Mouse (Mus musculus): ENCODE data around the gene Gm49380. TPM values are rescaled to one million over a fixed set of nuclear protein-coding genes. Genes with fewer than 3 reads are reported as not detected.
A peak's percentile ranks its signal among the peaks of the same experiment; 100 is the strongest.

The Gm49380 gene
- polyA plus RNA-seq, 1 experiment from 2014 or later: 0.21 TPM

DNA sequence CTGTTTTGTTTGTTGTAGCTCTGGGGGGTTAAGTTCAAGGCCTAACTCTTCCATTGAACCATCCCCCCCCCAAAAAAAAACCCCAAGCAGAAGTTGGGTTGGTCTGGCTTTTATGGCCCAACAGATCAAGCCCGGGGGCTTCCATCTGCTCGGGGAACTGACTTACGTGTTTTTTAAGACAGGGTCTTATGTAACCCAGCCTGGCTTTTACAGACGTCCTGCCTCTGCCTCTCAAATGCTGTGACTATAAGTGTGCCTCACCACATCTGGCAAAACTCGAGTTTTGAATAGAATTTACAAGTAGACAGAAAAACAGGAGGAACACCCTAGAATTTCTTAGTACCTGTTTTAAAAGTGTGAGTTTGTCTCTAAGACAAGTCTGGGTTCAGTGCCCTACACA, 31.7 kb downstream of the Gm49380 start:
- Histone ChIP-seq H3K9me3 (replicated peaks; ENCODE audit: control insufficient read depth, low read length) (no peaks in the 10 kb centered on the region), H3K27ac (ENCODE audit: low read length) (no peak overlapping the region), H3K4me3 (replicated peaks; ENCODE audit: low read length) (no peak overlapping the region), H3K4me1 (ENCODE audit: control insufficient read depth, insufficient read depth, low read length) (peaks cover 46% of the 10 kb centered on the region), H3K4me2 (ENCODE audit: low read depth, low read length) (no peak overlapping the region), H3K36me3 (ENCODE audit: control insufficient read depth, insufficient read depth, low read length) (no peaks in the 10 kb centered on the region), H3K9ac (ENCODE audit: low read length) (no peak overlapping the region), H3K27me3 (ENCODE audit: control insufficient read depth, insufficient read depth, low read length) (no peaks in the 10 kb centered on the region)
- 65% methylated on average over 5 of the region's 5 CpGs for WGBS
- ATAC-seq (ENCODE audit: insufficient read depth, low FRiP score): no peak

- no peaks in the 10 kb centered on the region for H3K27me3 ChIP-seq (ENCODE audit: control insufficient read depth, insufficient read depth, low read length)
- no peak overlapping the region for H3K9ac ChIP-seq (ENCODE audit: low read length)
- H3K9me3 ChIP-seq (replicated peaks; ENCODE audit: control insufficient read depth, low read length): no peaks in the 10 kb centered on the region
- H3K4me2 ChIP-seq (ENCODE audit: low read depth, low read length): no peak overlapping the region
- no peak overlapping the region for H3K4me3 ChIP-seq (replicated peaks; ENCODE audit: low read length)
- WGBS: 58% methylated on average over 5 of the region's 5 CpGs
- H3K36me3 ChIP-seq (ENCODE audit: control insufficient read depth, insufficient read depth, low read length): no peaks in the 10 kb centered on the region
- ATAC-seq (ENCODE audit: insufficient read depth, low FRiP score): no peak
- no peak overlapping the region for H3K27ac ChIP-seq (ENCODE audit: low read length)
- H3K4me1 ChIP-seq (ENCODE audit: control insufficient read depth, insufficient read depth, low read length): peaks cover 44% of the 10 kb centered on the region
Observed at GRCm38 (mm10) chr9:44080953-44081352, 32.3 kb downstream of the Gm49380 start.

GRCm38 (mm10) chr9:44079997-44080780, 33.1 kb downstream of the Gm49380 start:
- H3K9me3 ChIP-seq (replicated peaks; ENCODE audit: control insufficient read depth, low read length): no peaks in the 10 kb centered on the region
- no peak overlapping the region for H3K4me3 ChIP-seq (replicated peaks; ENCODE audit: low read length)
- ATAC-seq (ENCODE audit: insufficient read depth, low FRiP score): no peak
- no peaks in the 10 kb centered on the region for H3K36me3 ChIP-seq (ENCODE audit: control insufficient read depth, insufficient read depth, low read length)
- peaks cover 39% of the 10 kb centered on the region for H3K4me1 ChIP-seq (ENCODE audit: control insufficient read depth, insufficient read depth, low read length)
- no peak overlapping the region for H3K4me2 ChIP-seq (ENCODE audit: low read depth, low read length)
- H3K9ac ChIP-seq (ENCODE audit: low read length): no peak overlapping the region
- H3K27me3 ChIP-seq (ENCODE audit: control insufficient read depth, insufficient read depth, low read length): no peaks in the 10 kb centered on the region
- 0 out of 2 replicates have a peak overlapping the region, but pooled peaks have one; percentile 6 for H3K27ac ChIP-seq (ENCODE audit: low read length)
- 58% methylated on average over 10 of the region's 10 CpGs for WGBS

DNA sequence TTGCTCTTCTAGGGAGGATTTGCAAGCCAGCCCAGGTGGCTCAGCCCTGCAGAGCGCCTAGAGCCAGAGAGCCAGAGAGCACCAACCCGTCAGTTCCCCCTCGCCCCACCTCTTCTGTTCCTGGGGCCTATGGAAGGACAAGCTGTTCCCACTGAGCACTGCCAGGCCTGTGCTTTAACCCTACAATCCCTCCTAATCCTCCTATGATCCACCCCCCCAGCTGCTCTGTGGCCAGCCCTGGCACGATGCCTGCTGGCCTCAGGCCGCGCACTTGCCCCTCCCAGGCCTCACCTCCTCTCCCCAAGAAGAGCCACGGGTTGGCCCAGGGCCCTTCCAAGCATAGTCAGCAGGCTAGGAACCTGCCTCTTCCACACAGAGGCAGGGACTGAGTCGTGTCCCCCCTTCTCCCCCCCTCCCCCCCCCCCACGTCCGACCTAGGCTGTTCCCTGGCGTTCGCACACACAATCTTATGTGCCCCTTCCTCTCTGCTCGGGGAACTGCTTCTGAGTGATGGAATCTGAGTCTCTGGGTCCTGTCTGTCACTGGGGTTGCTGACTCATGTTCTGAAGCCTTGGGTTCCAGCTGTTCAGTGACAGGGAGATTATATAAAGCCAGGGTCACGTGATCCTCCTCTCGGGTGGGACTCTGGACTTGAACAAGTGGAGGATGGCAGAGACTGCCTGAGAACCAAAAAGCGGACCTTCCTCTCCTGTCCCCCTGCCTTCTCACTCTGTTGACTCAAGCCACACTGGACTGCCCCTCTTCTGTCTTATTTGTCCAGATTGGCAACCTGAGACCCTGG, 34.1 kb downstream of the Gm49380 start:
- no peaks in the 10 kb centered on the region for H3K36me3 ChIP-seq (ENCODE audit: control insufficient read depth, insufficient read depth, low read length)
- peak; percentile 87 for ATAC-seq (ENCODE audit: insufficient read depth, low FRiP score)
- peak overlapping the region; percentile 27; the same call in 1 of the 2 replicates for H3K4me2 ChIP-seq (ENCODE audit: low read depth, low read length)
- H3K27ac ChIP-seq (ENCODE audit: low read length): peak overlapping the region; percentile 67
- peak overlapping the region; percentile 36; the same call in 1 of the 2 replicates for H3K9ac ChIP-seq (ENCODE audit: low read length)
- no peaks in the 10 kb centered on the region for H3K27me3 ChIP-seq (ENCODE audit: control insufficient read depth, insufficient read depth, low read length)
- peaks cover 35% of the 10 kb centered on the region for H3K4me1 ChIP-seq (ENCODE audit: control insufficient read depth, insufficient read depth, low read length)
- no peaks in the 10 kb centered on the region for H3K9me3 ChIP-seq (replicated peaks; ENCODE audit: control insufficient read depth, low read length)
- H3K4me3 ChIP-seq (replicated peaks; ENCODE audit: low read length): no peak overlapping the region
- WGBS: 22% methylated on average over 16 of the region's 16 CpGs

GRCm38 (mm10) chr9:44078136-44078797, 35.0 kb downstream of the Gm49380 start:
- peaks cover 27% of the 10 kb centered on the region for H3K4me1 ChIP-seq (ENCODE audit: control insufficient read depth, insufficient read depth, low read length)
- peak overlapping the region; percentile 27; the same call in 1 of the 2 replicates for H3K4me2 ChIP-seq (ENCODE audit: low read depth, low read length)
- ATAC-seq (ENCODE audit: insufficient read depth, low FRiP score): no peak
- peak overlapping the region; percentile 36; the same call in 1 of the 2 replicates for H3K9ac ChIP-seq (ENCODE audit: low read length)
- H3K4me3 ChIP-seq (replicated peaks; ENCODE audit: low read length): no peak overlapping the region
- peak overlapping the region; percentile 67 for H3K27ac ChIP-seq (ENCODE audit: low read length)
- H3K36me3 ChIP-seq (ENCODE audit: control insufficient read depth, insufficient read depth, low read length): no peaks in the 10 kb centered on the region
- no peaks in the 10 kb centered on the region for H3K27me3 ChIP-seq (ENCODE audit: control insufficient read depth, insufficient read depth, low read length)
- 75% methylated on average over 10 of the region's 10 CpGs for WGBS
- H3K9me3 ChIP-seq (replicated peaks; ENCODE audit: control insufficient read depth, low read length): no peaks in the 10 kb centered on the region

DNA sequence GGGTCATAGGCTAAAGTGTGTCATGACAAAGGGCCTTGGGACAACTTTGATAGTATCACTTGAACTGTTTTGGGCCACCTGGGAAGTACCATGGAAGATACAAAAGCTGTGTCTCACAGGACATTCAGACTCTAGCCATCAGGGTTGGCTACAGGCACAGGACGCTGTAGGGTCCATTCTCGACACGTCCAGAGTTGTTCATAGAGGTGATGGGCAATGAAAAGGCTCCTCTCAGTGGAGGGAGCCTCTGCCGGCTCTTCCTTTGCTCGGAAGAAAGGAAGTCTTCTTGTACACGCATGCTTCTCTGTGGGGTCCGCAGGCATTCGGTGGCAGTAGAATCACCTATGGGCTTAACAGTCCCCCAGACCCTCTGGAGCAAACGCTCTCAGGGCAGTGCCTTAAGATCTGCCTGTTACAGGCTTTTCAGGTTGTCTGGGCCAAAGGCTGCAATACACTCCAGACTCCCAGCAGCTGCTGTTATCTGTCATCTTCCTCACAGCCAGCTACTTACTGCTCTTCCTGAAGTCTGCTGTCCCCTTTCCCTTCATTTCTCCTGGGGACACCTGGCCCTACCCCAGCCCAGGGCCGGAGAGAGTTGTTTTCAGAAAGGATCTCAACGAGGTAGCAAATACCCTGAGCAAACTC, 35.9 kb downstream of the Gm49380 start:
- Histone ChIP-seq H3K4me3 (replicated peaks; ENCODE audit: low read length) (no peak overlapping the region), H3K9ac (ENCODE audit: low read length) (no peak overlapping the region), H3K4me1 (ENCODE audit: control insufficient read depth, insufficient read depth, low read length) (peaks cover 31% of the 10 kb centered on the region), H3K27ac (ENCODE audit: low read length) (no peak overlapping the region), H3K36me3 (ENCODE audit: control insufficient read depth, insufficient read depth, low read length) (no peaks in the 10 kb centered on the region), H3K9me3 (replicated peaks; ENCODE audit: control insufficient read depth, low read length) (no peaks in the 10 kb centered on the region), H3K27me3 (ENCODE audit: control insufficient read depth, insufficient read depth, low read length) (no peaks in the 10 kb centered on the region), H3K4me2 (ENCODE audit: low read depth, low read length) (no peak overlapping the region)
- ATAC-seq (ENCODE audit: insufficient read depth, low FRiP score): no peak
- WGBS: 88% methylated on average over 11 of the region's 11 CpGs

DNA sequence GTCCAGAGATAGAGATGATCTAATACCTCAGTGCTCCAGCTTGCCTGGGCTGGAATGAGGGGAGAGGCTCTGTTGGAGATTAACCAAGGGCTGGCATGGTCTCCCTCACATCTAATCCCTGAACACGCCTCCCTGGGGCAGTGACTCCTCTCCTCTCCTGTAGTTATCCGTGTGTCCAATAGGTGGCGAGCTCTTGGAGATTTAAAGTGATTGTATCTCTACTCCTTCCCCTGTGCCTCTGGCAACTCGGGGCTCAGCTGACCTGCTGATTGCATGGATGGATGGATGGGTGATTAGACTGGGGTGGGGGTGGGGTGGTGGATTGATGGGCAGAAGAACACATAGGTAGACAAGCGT, 36.6 kb downstream of the Gm49380 start:
- Histone ChIP-seq H3K9me3 (replicated peaks; ENCODE audit: control insufficient read depth, low read length) (no peaks in the 10 kb centered on the region), H3K4me3 (replicated peaks; ENCODE audit: low read length) (no peak overlapping the region), H3K4me1 (ENCODE audit: control insufficient read depth, insufficient read depth, low read length) (peaks cover 38% of the 10 kb centered on the region), H3K4me2 (ENCODE audit: low read depth, low read length) (no peak overlapping the region), H3K27ac (ENCODE audit: low read length) (no peak overlapping the region), H3K36me3 (ENCODE audit: control insufficient read depth, insufficient read depth, low read length) (no peaks in the 10 kb centered on the region), H3K9ac (ENCODE audit: low read length) (no peak overlapping the region), H3K27me3 (ENCODE audit: control insufficient read depth, insufficient read depth, low read length) (no peaks in the 10 kb centered on the region)
- WGBS: 25% methylated on average over 5 of the region's 5 CpGs
- ATAC-seq (ENCODE audit: insufficient read depth, low FRiP score): 0 out of 2 replicates have a peak, but pooled peaks have one; percentile 5

- Histone ChIP-seq H3K4me1 (ENCODE audit: control insufficient read depth, insufficient read depth, low read length) (peaks cover 42% of the 10 kb centered on the region), H3K9ac (ENCODE audit: low read length) (no peak overlapping the region), H3K4me2 (ENCODE audit: low read depth, low read length) (no peak overlapping the region), H3K27ac (ENCODE audit: low read length) (no peak overlapping the region), H3K4me3 (replicated peaks; ENCODE audit: low read length) (no peak overlapping the region), H3K27me3 (ENCODE audit: control insufficient read depth, insufficient read depth, low read length) (no peaks in the 10 kb centered on the region), H3K9me3 (replicated peaks; ENCODE audit: control insufficient read depth, low read length) (no peaks in the 10 kb centered on the region), H3K36me3 (ENCODE audit: control insufficient read depth, insufficient read depth, low read length) (no peaks in the 10 kb centered on the region)
- 71% methylated on average over 16 of the region's 16 CpGs for WGBS
- no peak for ATAC-seq (ENCODE audit: insufficient read depth, low FRiP score)
Observed at GRCm38 (mm10) chr9:44075996-44076763, 37.1 kb downstream of the Gm49380 start.

All from stomach, embryonic 16.5 days (tissue).